Mouse (Mus musculus): ENCODE measurements around the gene Tmem86b.

GRCm38 (mm10) chr7:4603873-4604272 is 27.3 kb downstream of the Tmem86b start, which contains the start of gene Ptprh:
- TF ChIP-seq CTCF (IDR thresholded peaks at IDR 0.05; ENCODE audit: low read depth, low read length), result no peak
- no peak for TF ChIP-seq GATA1 (IDR thresholded peaks at IDR 0.05; ENCODE audit: borderline replicate concordance, low read length)
